Mouse (Mus musculus): Measurements from ENCODE around the gene Gpr4.

DNA sequence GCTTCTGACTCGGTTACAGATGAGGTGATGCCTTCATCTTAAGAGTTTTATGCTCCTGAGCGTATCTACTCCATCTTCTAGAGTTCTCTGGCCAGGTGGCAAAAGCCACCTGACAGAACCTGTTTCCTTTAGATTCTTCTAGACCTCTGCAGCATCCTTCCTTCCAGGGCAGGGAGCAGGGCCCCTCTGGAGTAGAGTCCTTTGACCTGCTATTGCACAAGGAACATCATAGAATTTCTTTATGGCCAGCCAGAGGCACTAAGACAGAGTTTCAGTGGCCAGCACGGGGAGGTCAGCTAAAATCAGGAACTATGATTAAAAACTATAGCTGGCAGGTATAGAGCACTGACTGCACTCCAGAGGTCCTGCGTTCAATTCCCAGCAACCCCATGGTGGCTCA is 39.7 kb downstream of the Gpr4 start:
- TF ChIP-seq CTCF (IDR thresholded peaks at IDR 0.05; ENCODE audit: control insufficient read depth, insufficient read depth, insufficient replicate concordance, low read depth, low read length): no peak
- TF ChIP-seq POLR2A (IDR thresholded peaks at IDR 0.05; ENCODE audit: control insufficient read depth, low read depth, low read length): no peak
